Mouse (Mus musculus): Measurements from ENCODE around the gene Kcnh6. TPM values are rescaled to one million over a fixed set of nuclear protein-coding genes. Genes with fewer than 3 reads are reported as not detected.

Kcnh6 gene
- polyA plus RNA-seq, 1 experiment from 2014 or later: 2.0 TPM

DNA sequence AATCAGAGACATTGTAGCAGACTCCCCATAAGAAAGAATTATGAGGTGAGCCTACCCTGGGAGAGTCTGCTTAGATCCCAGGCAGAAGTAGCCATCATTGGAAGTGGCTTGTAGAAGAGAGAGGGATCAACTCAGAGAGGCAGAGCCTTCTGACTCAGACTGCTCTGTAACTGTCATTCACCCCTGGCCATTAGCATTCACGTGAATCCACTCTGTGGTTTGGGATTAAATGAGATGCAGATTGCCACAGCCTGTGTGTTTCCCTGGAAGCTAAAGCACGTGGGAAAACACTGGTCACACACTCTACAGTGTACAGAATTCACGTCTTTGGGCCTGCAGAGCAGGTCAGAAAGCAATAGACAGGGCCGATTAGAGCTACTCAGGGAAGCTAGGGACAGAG, 23.5 kb upstream of the Kcnh6 start:
- H3K4me2 ChIP-seq: no peak overlapping the region
- H3K4me1 ChIP-seq: no peaks in the 10 kb centered on the region
- ATAC-seq (replicated peaks): no peak
- H3K9ac ChIP-seq: no peak overlapping the region
- H3K36me3 ChIP-seq (replicated peaks): no peaks in the 10 kb centered on the region
- no peak overlapping the region for H3K27ac ChIP-seq
- 53% methylated on average over 4 of the region's 4 CpGs for WGBS
- no peak overlapping the region for H3K4me3 ChIP-seq
- H3K27me3 ChIP-seq (replicated peaks): no peaks in the 10 kb centered on the region
- H3K9me3 ChIP-seq: no peaks in the 10 kb centered on the region

DNA sequence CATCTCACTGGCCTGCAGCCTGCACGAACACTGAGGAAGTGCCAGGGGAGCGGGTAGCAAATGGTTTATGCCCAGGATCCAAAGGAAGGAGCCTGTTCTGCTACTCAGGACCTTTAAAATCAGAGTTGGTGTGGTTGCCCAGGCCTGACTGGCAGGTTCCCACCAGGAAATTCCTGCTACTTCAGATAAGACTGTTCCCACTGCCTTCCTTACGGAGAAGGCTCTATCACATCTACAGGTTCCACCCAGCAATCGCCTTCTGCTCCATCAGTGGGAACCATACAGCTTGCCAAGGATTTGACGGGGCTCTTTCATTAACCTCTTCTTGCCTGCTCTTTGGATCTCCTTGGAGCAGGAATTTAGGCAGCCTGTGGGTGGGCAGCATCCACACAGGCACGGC, 20.5 kb upstream of the Kcnh6 start:
- no peak for ATAC-seq (replicated peaks)
- Histone ChIP-seq H3K4me2 (no peak overlapping the region), H3K4me3 (no peak overlapping the region), H3K27ac (no peak overlapping the region), H3K4me1 (no peaks in the 10 kb centered on the region), H3K9me3 (no peaks in the 10 kb centered on the region), H3K27me3 (replicated peaks) (no peaks in the 10 kb centered on the region), H3K9ac (no peak overlapping the region), H3K36me3 (replicated peaks) (no peaks in the 10 kb centered on the region)
- WGBS: 76% methylated on average over 6 of the region's 6 CpGs

DNA sequence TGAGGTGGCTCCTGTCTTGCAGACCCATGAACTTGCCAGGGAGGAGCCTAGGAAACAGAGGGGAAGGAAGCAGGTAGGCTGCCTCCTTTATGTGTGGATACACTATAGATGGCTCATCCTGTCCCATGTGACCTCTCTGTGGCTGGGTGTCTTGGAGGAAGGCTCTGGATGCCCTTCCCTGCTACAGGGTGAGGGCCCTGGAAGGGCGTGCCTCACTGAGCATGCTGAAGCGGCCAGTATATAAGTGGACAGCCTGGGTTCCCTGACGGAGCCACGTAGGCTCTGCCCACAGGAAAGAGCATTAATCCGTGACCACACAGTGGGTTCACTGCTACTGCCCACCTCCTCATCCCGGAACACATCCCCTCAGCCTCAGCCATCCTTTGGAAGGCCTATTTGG, 18.5 kb upstream of the Kcnh6 start:
- ATAC-seq (replicated peaks): no peak
- Histone ChIP-seq H3K4me2 (no peak overlapping the region), H3K4me1 (no peaks in the 10 kb centered on the region), H3K9ac (no peak overlapping the region), H3K9me3 (no peaks in the 10 kb centered on the region), H3K27me3 (replicated peaks) (no peaks in the 10 kb centered on the region), H3K27ac (no peak overlapping the region), H3K4me3 (no peak overlapping the region), H3K36me3 (replicated peaks) (no peaks in the 10 kb centered on the region)
- 78% methylated on average over 6 of the region's 6 CpGs for WGBS

DNA sequence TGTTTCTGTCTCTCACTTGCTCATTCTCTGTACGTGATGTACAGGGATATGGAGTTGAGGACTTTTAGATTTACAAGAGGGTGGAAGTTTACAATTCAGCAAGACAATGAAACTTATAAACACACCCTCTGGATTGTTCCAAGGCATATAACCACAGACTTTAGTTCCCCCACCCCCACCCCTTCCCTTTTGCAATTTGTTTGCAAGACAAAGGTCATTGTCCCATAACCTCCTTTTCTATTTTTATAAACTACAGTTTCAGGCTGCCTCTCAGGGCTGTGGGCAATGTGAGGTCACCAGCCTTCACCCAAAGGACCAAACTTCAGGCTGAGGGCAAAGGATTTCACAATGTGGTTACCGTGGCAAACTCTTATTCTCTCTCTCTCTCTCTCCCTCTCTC, 17.7 kb upstream of the Kcnh6 start:
- Histone ChIP-seq H3K4me3 (no peak overlapping the region), H3K4me2 (no peak overlapping the region), H3K4me1 (no peaks in the 10 kb centered on the region), H3K27ac (no peak overlapping the region), H3K9me3 (no peaks in the 10 kb centered on the region), H3K27me3 (replicated peaks) (no peaks in the 10 kb centered on the region), H3K36me3 (replicated peaks) (no peaks in the 10 kb centered on the region), H3K9ac (no peak overlapping the region)
- ATAC-seq (replicated peaks): no peak
- WGBS: 61% methylated on average over 2 of the region's 2 CpGs

DNA sequence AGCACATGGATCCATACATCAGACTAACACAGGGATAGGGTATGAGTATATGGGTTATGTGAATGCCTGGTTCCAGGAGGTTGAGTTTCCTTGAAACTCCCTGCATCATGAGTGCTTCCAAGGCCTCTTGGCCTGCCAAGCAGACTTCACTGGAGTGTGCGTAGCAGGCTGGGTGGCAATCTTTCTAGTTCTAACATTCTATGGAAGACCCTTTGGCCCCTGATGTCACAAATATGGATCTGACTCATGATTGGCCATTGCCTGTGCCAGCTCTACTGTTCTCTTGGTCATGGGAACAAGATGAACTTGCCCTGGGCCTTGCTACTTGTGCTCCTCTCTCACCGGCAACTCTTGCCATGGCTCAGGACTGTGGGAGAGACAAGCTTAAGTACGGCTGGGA, 13.5 kb upstream of the Kcnh6 start, which contains the start of gene Ace3:
TSS of gene Ace3 (plus strand) at position 301 of the 400 bp plus-strand sequence.
- WGBS: 96% methylated on average over 3 of the region's 3 CpGs
- H3K4me2 ChIP-seq: no peak within 1 kb of the TSS
- no peaks in the 10 kb centered on the region for H3K27me3 ChIP-seq (replicated peaks)
- H3K9ac ChIP-seq: no peak within 1 kb of the TSS
- no peak within 1 kb of the TSS for H3K27ac ChIP-seq
- H3K4me3 ChIP-seq: no peak within 1 kb of the TSS
- no peak for ATAC-seq (replicated peaks)
- H3K4me1 ChIP-seq: no peaks in the 10 kb centered on the region
- no peaks in the 10 kb centered on the region for H3K36me3 ChIP-seq (replicated peaks)
- H3K9me3 ChIP-seq: no peaks in the 10 kb centered on the region

DNA sequence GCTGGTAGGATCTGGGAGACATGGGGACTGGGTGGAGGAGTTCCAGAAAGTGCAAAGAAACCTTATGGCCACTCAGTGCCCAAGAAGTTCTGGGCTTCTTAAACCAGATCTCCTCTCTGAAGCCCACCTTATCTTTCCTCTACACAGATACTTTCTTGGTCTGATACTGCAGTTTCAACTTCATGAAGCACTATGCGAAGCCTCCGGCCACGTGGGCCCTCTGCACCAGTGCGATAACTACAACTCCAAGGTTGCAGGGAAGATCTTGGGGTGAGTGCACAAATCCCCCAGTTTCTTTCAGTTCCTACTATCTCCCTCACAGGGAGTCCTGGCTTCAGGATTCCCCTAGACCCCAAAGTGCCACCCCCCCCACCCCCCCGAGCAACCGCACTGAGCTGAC, 7.9 kb upstream of the Kcnh6 start:
- no peak for ATAC-seq (replicated peaks)
- no peak overlapping the region for H3K27ac ChIP-seq
- no peaks in the 10 kb centered on the region for H3K4me1 ChIP-seq
- no peak overlapping the region for H3K4me2 ChIP-seq
- no peaks in the 10 kb centered on the region for H3K36me3 ChIP-seq (replicated peaks)
- no peak overlapping the region for H3K4me3 ChIP-seq
- no peaks in the 10 kb centered on the region for H3K27me3 ChIP-seq (replicated peaks)
- H3K9ac ChIP-seq: no peak overlapping the region
- 95% methylated on average over 6 of the region's 6 CpGs for WGBS
- no peaks in the 10 kb centered on the region for H3K9me3 ChIP-seq

DNA sequence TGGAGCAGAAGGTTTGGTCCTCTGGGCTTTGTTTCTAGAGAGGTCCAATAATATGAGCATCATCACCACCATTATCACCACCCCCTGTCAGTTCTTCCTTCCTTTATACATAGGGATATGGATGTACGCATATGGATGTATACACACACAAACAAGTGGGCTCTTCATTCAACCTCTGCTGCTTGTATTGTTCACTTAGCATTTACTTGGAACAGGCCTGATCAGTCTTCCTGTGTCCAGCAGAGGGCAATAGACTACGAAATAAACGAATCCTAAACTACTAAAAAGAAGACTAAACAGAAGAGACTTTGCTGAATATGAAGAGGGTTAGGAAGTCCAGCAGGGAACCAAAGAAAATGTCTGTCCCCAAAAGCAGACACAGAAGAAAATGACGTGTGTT, 6.2 kb upstream of the Kcnh6 start:
- no peak overlapping the region for H3K27ac ChIP-seq
- H3K4me1 ChIP-seq: no peaks in the 10 kb centered on the region
- 46% methylated on average over 4 of the region's 4 CpGs for WGBS
- H3K9me3 ChIP-seq: no peaks in the 10 kb centered on the region
- no peak overlapping the region for H3K4me2 ChIP-seq
- ATAC-seq (replicated peaks): no peak
- H3K27me3 ChIP-seq (replicated peaks): no peaks in the 10 kb centered on the region
- H3K4me3 ChIP-seq: no peak overlapping the region
- H3K9ac ChIP-seq: no peak overlapping the region
- no peaks in the 10 kb centered on the region for H3K36me3 ChIP-seq (replicated peaks)

DNA sequence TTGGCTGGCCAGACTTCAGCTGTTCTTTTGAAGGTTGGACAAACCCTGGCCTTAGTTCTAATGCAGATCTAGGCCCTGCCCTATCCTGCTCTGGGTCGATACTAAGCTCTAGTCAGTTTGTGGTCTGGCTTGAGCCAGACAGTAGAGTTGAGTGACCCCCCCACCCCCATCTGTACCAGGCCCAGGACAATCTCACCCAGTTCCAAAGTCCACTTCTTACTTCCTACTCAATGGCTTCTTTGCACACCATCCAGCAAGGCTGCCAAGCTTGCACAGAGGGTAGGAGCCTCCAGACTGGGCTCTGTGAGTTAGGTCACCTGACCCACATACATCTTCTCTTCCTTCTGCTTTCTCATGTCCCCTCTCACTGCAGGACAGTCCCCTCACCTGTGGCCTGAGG, 3.3 kb upstream of the Kcnh6 start:
- H3K4me2 ChIP-seq: no peak overlapping the region
- H3K9ac ChIP-seq: no peak overlapping the region
- no peaks in the 10 kb centered on the region for H3K27me3 ChIP-seq (replicated peaks)
- H3K9me3 ChIP-seq: no peaks in the 10 kb centered on the region
- WGBS: 89% methylated on average over 1 of the region's 1 CpGs
- no peak for ATAC-seq (replicated peaks)
- H3K36me3 ChIP-seq (replicated peaks): no peaks in the 10 kb centered on the region
- H3K27ac ChIP-seq: no peak overlapping the region
- H3K4me1 ChIP-seq: peaks cover 4% of the 10 kb centered on the region
- H3K4me3 ChIP-seq: no peak overlapping the region

DNA sequence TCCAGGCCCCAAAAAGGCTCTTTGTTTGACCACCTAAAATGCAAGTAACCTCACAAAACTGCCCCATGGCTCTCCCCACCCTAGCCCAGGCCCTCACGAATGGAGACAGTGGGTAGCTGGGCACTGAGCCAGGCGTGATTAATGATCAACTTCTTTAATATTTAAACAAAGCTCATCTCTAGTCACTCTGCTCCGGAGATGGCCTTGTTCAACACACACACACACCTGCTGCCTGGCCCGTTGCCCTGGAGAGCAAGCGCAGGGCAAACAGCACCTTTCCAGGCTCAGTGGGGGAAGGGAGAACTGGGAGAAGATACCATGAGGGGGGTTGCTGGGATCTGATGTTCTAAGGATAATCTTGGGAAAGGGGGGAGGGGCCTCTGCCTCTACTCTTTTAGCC, 2.0 kb upstream of the Kcnh6 start:
- Histone ChIP-seq H3K27me3 (replicated peaks) (0 out of 2 replicates have a peak, but pooled peaks cover 4% of the 10 kb centered on the region), H3K9ac (no peak overlapping the region), H3K4me3 (no peak overlapping the region), H3K36me3 (replicated peaks) (no peaks in the 10 kb centered on the region), H3K4me1 (peaks cover 4% of the 10 kb centered on the region), H3K4me2 (no peak overlapping the region), H3K27ac (no peak overlapping the region), H3K9me3 (no peaks in the 10 kb centered on the region)
- 38% methylated on average over 5 of the region's 5 CpGs for WGBS
- no peak for ATAC-seq (replicated peaks)

DNA sequence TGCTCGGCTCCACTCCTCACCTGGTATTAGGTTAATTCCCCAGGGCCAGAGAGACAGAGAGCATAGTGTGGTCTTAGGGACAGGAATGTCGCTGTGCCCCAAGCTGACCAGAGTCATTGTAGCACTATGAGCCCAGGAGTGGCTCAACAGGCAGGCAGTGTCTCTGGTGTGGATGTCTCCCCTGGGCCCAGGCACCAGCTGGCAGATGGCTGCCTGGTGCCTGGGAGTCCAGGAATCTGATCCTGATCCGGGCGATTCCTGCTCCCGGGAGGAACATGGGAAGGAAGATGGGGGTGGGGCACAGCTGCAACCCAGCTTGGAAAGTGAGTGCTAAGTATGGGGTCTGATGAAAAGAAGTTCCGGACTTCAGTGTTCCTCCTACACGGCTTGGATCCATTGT, 4.8 kb downstream of the Kcnh6 start:
- WGBS: 50% methylated on average over 7 of the region's 7 CpGs
- no peak overlapping the region for H3K9ac ChIP-seq

DNA sequence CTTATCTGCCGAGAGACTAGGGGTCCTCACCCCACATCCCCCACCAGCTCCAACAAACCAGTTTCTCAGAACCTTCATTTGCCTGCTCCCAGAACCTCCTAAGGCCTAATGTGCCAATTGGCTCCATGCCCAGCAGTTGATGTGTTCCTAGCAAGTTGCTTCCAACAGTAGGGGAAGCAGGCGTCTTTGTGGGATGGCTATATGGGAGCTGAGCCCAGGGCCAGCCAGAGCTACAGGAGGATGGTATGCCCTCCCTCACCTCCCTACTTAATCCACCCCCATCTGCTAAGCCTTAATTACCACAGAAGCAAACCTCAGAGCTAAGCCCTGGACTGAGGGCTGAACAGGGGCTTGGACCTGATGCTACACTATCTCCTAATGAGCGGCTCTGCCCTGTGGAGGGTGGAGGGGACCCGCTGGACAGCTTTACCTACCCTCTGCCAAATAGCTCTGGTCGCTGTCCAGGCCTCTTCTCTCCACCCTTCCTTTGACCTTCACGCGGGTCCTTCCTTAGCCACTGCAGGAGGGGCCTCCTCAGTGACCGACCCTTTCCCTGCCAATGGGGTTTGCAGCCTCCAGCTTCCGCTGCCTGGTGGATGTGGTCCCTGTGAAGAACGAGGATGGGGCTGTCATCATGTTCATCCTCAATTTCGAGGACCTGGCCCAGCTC, 5.8 kb downstream of the Kcnh6 start:
- Histone ChIP-seq H3K4me1 (peaks cover 7% of the 10 kb centered on the region; the same call in 1 of the 2 replicates), H3K4me2 (no peak overlapping the region), H3K36me3 (replicated peaks) (no peaks in the 10 kb centered on the region), H3K4me3 (no peak overlapping the region), H3K9me3 (no peaks in the 10 kb centered on the region), H3K27ac (no peak overlapping the region), H3K27me3 (replicated peaks) (0 out of 2 replicates have a peak, but pooled peaks cover 4% of the 10 kb centered on the region), H3K9ac (no peak overlapping the region)
- peak; percentile 58; the same call in 1 of the 2 replicates for ATAC-seq (replicated peaks)
- 66% methylated on average over 11 of the region's 11 CpGs for WGBS

More for the DNA sequence above, 4.8 kb downstream of the Kcnh6 start:
- no peak overlapping the region for H3K4me3 ChIP-seq
- no peaks in the 10 kb centered on the region for H3K9me3 ChIP-seq
- H3K27me3 ChIP-seq (replicated peaks): 0 out of 2 replicates have a peak, but pooled peaks cover 4% of the 10 kb centered on the region
- H3K36me3 ChIP-seq (replicated peaks): no peaks in the 10 kb centered on the region
- no peak overlapping the region for H3K4me2 ChIP-seq
- H3K4me1 ChIP-seq: peaks cover 11% of the 10 kb centered on the region
- H3K27ac ChIP-seq: no peak overlapping the region
- no peak for ATAC-seq (replicated peaks)

DNA sequence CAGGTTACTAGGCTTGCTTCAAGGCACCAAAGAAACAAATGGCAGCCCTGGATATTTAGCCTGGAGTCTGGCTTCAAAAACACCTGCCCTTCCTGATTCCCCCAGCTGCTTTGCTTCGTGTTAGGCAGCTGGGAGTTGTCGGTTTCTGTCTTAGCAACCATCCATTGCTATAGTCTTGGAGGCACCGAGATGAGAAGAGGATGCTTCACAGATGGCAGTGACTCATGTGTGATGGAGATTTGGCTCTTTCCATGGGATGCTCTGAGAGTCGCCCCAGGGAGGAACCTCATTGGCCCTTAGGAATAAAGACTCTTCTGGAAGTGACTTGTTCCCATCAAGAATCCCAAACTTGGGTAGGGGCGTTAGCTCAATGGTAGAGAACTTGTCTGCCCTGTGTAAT, 8.5 kb downstream of the Kcnh6 start:
- H3K36me3 ChIP-seq (replicated peaks): no peaks in the 10 kb centered on the region
- H3K9me3 ChIP-seq: no peaks in the 10 kb centered on the region
- H3K27ac ChIP-seq: no peak overlapping the region
- peaks cover 25% of the 10 kb centered on the region for H3K4me1 ChIP-seq
- ATAC-seq (replicated peaks): no peak
- no peak overlapping the region for H3K4me2 ChIP-seq
- H3K9ac ChIP-seq: no peak overlapping the region
- H3K4me3 ChIP-seq: no peak overlapping the region
- H3K27me3 ChIP-seq (replicated peaks): no peaks in the 10 kb centered on the region
- 86% methylated on average over 5 of the region's 5 CpGs for WGBS

DNA sequence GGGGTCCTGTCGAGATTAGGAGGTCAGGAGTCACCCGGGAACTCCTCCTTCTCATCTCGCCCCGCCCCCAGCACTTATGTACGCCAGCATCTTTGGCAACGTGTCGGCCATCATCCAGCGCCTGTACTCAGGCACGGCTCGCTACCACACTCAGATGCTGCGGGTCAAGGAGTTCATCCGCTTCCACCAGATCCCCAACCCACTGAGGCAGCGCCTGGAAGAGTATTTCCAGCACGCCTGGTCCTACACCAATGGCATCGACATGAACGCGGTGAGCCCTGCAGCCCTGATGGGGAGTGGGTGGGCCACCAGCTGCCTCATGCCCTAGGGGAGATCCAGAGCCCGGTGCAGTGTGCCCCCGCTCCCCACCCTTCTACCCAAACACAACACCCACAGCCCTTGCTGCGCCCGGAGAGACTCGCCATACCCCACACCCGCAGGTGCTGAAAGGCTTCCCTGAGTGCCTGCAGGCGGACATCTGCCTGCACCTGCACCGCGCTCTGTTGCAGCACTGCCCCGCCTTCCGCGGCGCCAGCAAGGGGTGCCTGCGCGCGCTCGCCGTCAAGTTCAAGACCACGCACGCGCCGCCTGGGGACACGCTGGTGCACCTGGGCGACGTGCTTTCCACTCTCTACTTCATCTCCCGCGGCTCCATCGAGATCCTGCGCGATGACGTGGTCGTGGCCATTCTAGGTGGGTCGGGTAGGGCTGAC, 12.3 kb downstream of the Kcnh6 start:
- Histone ChIP-seq H3K36me3 (replicated peaks) (no peaks in the 10 kb centered on the region), H3K27ac (peak overlapping the region; percentile 78), H3K4me3 (peak overlapping the region; percentile 52), H3K9me3 (no peaks in the 10 kb centered on the region), H3K9ac (peak overlapping the region; percentile 63), H3K4me2 (peak overlapping the region; percentile 85), H3K27me3 (replicated peaks) (no peaks in the 10 kb centered on the region), H3K4me1 (peaks cover 18% of the 10 kb centered on the region)
- 1% methylated on average over 49 of the region's 50 CpGs for WGBS
- ATAC-seq (replicated peaks): peak; percentile 83
